Mouse (Mus musculus) T-helper 17 cell (primary cell): ENCODE data around the gene Degs2.
"Not testable (repeated sequence)": the region's sequence is repeated elsewhere in the genome, so short reads cannot be mapped to it uniquely, and the experiment has no call there.

Experiments
- in situ Hi-C, 2 experiments: fragments of 300-600 bp; cut with MboI, MseI; formaldehyde crosslinking; loops; 1 replicate in 1 of 2; 2 replicates in 1 of 2; pipeline ENCODE4 v1.15.1; 2025; ENCODE audit warnings: high pct_unique_total_duplicates in 2 of 2

Gene Degs2

DNA sequence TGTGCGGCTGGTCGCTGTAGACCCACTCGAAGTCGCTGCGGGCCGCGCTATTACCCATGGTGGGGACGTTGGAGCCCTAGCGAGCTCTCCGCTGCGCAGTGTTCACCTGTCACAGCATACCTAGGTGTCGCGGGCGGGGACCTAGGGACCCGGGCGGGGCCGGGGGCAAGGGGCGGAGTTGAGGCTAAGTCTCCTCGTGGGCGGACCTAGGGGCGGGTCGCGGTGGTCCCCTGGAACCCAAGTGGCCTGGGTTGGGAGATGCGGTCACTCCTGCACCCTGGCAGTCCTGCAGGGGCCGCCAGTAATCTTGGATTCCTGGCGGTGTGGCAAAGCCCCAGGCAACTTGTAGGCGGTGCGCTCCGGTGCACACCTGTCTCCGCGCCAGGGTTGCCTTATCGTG lies at the start of gene Degs2:
Gene Degs2 (minus strand): TSS at position 131 of the 400 bp plus-strand sequence.
- in situ Hi-C loops, result no loop called here

GRCm38 (mm10) chr12:108751790-108752189 lies 49.7 kb upstream of the Degs2 start:
- in situ Hi-C loops, result no loop called here

GRCm38 (mm10) chr12:108750226-108750625 lies 48.1 kb upstream of the Degs2 start:
- in situ Hi-C loops, result no loop called here

DNA sequence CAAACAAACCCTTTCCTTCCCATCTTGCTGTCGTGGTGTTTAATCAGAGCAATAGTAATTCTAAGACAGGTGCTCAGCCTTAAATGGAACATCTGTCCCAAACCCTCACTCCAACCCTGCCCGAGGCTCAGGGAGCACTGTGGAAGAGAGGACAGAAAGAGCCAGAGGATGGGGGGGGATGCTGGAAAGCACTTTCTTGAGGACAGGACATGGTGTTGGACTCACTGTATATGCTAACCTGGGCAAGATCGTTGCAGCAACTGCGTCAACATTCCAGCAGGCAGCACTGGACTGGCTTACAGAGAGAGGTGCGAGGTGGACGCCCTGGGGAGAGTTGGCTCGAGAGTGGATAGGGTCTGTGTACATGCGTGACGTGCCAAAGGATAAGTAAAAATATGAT lies 47.3 kb upstream of the Degs2 start:
- in situ Hi-C loops, result no loop called here

- in situ Hi-C loops, result no loop called here
These were observed 46.9 kb upstream of the Degs2 start for GRCm38 (mm10) chr12:108749019-108749418.

DNA sequence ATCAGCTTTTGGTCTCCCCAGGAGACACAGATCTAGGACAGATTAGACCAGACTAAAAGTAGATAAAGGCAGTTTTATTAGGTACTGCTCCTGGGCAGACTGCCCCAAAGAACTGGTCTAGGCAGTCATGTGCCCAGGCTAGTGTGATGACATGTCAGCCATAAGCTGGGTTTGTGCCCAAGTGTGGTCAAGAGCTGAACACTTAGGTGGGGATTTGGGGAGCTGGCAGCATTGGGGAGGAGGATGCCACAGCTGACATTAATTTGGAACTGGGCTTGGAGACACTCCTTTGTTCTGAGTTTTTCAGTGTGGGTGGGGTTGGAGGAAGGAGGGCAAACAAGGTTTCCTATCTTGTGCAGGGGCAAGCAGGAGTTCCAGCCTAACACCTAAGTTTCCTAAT lies 43.9 kb upstream of the Degs2 start:
- in situ Hi-C loops, result no loop called here

DNA sequence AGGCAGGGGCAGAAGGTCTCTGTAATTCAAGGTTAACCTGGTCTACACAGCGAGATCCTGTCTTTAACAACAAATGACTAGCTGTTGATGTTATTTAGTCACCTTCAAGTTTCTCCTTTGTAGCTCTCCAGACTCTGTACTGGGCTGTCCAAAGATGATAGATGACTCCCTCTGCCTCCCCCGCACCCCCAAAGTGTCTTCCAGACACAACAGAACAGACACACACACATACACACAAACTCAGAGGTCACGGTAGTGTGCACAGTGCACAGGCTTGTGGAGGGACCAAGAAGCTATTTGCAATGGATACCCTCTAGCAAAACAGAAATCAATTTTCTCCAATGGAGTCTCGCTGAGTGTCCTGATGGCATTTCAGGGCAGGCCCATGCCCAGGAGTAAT lies 40.1 kb upstream of the Degs2 start:
- in situ Hi-C loops, result loop anchor here in 1 of 2 experiments (5.0 kb wide), 1 partner anchor 135 kb away; no protein-coding TSS in a partner anchor

DNA sequence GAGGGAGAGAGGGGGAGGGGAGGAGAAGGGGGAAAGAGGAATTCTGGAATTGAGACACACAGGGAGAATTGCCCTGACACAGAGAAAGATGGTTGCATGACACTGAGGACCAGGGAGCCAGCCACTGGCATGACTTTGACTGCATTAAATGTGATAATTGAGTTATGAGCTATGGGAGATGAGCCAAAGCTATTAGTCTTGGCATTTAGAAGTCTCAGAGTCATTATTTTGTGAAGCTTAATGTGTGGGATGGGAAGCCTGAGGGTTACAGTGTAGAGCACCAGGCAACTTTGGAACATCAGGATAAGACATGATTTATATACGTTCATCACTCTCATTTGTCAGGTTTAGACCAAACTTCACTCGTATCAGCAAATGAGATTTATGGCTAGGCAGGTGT lies 39.4 kb upstream of the Degs2 start:
- in situ Hi-C loops, result loop anchor here in 1 of 2 experiments (5.0 kb wide), 1 partner anchor 134 kb away; no protein-coding TSS in a partner anchor

- in situ Hi-C loops, result loop anchor here in 1 of 2 experiments (10.0 kb wide), 1 partner anchor 1254 kb away; the partner anchor contains the start of gene 3110018I06Rik
These were observed 36.6 kb upstream of the Degs2 start for GRCm38 (mm10) chr12:108738745-108739144.

- in situ Hi-C loops, result loop anchor here in 1 of 2 experiments (10.0 kb wide), 1 partner anchor 1253 kb away; the partner anchor contains the start of gene 3110018I06Rik
These were observed 35.7 kb upstream of the Degs2 start for GRCm38 (mm10) chr12:108737838-108738237.

GRCm38 (mm10) chr12:108734386-108734785 lies 32.3 kb upstream of the Degs2 start:
- in situ Hi-C loops, result loop anchor here in 1 of 2 experiments (10.0 kb wide), 1 partner anchor 1250 kb away; the partner anchor contains the start of gene 3110018I06Rik

DNA sequence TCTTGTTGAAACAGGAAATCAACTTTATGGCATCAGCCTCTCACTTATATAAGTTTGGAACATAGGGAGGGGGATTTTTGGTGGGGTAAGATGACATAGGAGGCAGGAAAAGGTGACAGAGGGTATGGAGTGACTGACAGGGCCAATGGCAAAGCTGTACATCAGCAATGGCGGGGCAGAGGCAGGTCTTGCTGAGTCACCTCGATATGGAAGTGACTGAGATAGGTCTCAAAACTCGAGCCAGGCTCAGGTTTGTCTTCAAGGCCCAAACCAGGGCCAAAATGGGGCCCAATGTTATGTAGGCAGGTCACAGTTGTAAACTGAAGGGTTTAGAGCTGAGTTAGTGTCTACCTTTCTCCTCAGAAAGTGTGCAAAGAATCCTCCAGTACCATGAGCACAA lies 21.7 kb upstream of the Degs2 start:
- in situ Hi-C loops, result no loop called here

- in situ Hi-C loops, result no loop called here
These were observed 20.3 kb upstream of the Degs2 start for GRCm38 (mm10) chr12:108722464-108722863.

GRCm38 (mm10) chr12:108718485-108718884 lies 16.4 kb upstream of the Degs2 start:
- in situ Hi-C loops, result no loop called here

GRCm38 (mm10) chr12:108715854-108716253 lies 13.7 kb upstream of the Degs2 start:
- in situ Hi-C loops, result no loop called here

- in situ Hi-C loops, result not testable (repeated sequence)
These were observed 11.9 kb upstream of the Degs2 start for GRCm38 (mm10) chr12:108713972-108714371.

DNA sequence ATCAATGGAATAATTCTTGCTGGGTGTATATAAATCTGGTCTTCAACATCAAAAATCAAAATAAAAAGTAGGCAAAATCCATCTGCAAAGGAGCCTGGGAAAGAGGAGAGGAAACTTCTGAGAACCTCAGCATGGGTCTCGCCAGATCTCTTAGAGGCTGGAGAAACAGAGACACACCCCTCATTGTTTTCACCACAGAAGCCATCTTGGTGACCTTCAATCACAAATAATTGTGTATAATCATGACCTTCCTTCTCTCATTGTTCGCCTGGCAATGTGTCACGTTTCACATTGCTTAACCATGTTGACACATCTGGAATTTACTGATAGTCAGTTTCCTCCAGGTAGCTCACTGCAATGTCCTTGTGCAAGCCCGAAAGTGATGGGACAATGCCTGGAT lies 10.4 kb upstream of the Degs2 start:
- in situ Hi-C loops, result no loop called here

DNA sequence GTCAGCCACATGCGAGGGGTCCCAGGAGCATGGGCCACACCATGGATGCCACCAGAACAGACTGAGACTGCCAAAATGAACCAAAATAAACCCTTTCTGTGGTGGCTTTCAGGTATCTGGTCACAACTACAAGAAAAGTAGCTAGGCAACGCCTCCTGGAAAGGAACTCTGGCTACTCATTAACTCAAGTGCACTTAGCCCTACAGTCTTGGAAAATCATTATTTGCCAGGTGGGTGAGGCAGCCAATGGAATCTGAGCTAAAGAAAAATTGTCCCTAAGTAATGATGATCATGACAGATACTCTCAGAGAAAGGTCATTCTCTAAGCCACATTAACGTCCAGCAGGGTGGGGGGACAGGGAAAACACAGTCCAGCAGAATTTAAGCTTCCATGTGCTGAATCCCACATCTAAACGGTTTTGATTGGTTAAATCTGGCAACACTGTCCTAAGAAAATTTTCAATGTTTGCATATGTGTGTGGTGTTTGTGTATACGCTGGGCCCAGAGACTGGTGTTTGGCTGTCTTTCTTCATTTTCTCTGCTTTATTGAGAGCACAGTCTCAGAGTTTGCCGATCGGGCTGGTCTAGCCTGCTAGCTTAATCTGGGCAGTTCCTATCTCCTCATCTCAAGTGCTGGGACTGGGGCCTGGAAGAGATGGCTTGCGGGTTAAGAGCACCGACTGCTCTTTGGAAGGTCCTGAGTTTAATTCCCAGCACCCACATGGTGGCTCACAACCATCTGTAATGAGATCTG lies 8.9 kb upstream of the Degs2 start:
- in situ Hi-C loops, result no loop called here

DNA sequence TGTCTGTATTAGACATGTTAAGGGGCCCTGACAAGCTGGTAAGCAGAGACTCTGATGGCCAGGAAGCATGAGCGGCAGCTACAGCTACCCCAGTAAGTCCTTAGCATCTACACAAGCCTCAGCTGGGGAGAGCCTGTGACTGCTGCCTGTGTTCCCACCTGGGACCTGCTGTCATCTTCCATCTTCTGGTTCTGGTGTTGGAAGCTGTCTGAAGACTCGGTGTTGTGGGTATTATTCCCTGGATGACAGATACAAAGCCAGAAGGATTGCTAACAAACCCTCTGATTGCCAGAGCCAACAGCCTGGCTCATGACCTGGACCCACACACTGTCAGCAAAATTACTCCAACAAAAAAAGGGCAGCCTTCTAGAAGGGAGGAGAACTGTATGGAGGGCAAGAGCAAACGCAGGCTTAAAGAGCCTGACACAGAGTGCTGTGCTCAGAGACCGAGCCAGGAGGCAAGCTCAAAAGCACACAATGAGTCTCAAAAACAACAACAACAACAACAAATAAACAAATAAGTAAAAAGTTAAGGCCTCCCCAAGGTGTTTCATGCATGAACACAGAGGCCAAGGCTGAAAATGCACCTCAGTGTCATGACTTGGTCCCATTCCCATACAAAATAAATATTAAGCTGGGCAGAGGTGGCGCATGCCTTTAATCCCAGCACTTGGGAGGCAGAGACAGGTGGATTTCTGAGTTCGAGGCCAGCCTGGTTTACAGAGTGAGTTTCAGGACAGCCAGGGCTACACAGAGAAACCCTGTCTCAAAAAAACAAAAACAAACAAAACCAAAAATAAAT lies 8.1 kb upstream of the Degs2 start:
- in situ Hi-C loops, result no loop called here

DNA sequence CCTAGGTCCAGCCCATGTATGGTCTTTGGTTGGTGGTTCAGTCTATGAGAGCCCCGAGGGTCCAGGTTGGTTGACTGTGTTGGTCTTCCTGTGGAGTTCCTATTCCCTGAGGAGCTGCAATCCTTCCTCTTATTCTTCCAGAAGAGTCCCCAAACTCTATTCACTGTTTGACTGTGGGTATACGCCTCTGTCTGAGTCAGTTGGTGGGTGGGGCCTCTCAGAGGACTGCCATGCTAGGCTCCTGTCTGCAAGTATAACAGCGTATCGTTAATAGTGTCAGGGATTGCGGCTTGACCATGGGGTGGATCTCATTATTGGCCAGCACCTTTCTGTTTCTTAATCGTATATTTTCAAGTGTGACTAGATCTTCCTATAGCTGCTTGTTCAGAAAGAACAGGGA lies 7.3 kb upstream of the Degs2 start:
- in situ Hi-C loops, result no loop called here

GRCm38 (mm10) chr12:108706129-108706528 lies 4.0 kb upstream of the Degs2 start:
- in situ Hi-C loops, result no loop called here

DNA sequence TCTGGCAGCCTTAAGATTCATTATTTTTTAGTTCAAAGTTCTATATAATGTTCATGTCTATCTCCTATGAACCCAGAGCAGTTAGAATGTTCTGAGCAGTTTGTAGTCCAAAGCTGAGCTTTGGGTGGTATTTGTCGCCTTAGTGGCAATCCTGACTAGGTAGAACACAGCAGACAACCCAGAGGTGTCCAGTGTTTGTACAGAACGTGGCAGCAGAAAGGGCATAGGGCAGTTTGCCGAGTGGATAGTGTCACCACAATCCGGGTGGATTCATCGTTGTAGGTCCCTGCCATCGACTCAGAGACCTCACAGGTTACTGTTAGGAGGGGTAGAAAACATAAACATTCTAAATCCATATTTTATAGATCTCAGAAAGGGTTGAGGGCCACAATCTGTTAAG lies 3.4 kb upstream of the Degs2 start:
- in situ Hi-C loops, result no loop called here
